Mouse (Mus musculus) midbrain, embryonic 13.5 days (tissue): Measurements from ENCODE around the gene Acaca. TPM values are rescaled to one million over a fixed set of nuclear protein-coding genes. Genes with fewer than 3 reads are reported as not detected.

Source experiments
- ATAC-seq: fragments of 200-750 bp; cut with Nextera tagmentation; 2 replicates; pipeline ENCODE4 v1.8.0; 2017; ENCODE audit warnings: mild to moderate bottlenecking, moderate TSS enrichment, moderate library complexity
- H3K27ac ChIP-seq: fragments of 300-500 bp; sonication (generic); 2 replicates; pipeline ENCODE4 v1.5.1; 2015; ENCODE audit warnings: inconsistent platforms, mild to moderate bottlenecking, moderate library complexity
- H3K27me3 ChIP-seq: fragments of 300-500 bp; sonication (generic); 2 replicates; pipeline ENCODE4 v1.6.1; 2015; ENCODE audit warnings: mild to moderate bottlenecking, inconsistent platforms
- H3K36me3 ChIP-seq: fragments of 300-500 bp; sonication (generic); 2 replicates; pipeline ENCODE4 v1.6.1; 2015; ENCODE audit warnings: mild to moderate bottlenecking, inconsistent platforms
- H3K4me1 ChIP-seq: fragments of 300-500 bp; sonication (generic); replicated peaks from 2 replicates; pipeline ENCODE4 v1.6.1; 2015; ENCODE audit warnings: inconsistent platforms
- H3K4me2 ChIP-seq: fragments of 300-500 bp; sonication (generic); replicated peaks from 2 replicates; pipeline ENCODE4 v1.6.1; 2015; ENCODE audit warnings: moderate library complexity, mild to moderate bottlenecking, inconsistent platforms
- H3K4me3 ChIP-seq: fragments of 300-500 bp; sonication (generic); replicated peaks from 2 replicates; pipeline ENCODE4 v1.5.1; 2015; ENCODE audit warnings: mild to moderate bottlenecking, inconsistent platforms
- H3K9ac ChIP-seq: fragments of 300-500 bp; sonication (generic); replicated peaks from 2 replicates; pipeline ENCODE4 v1.6.1; 2015; ENCODE audit warnings: mild to moderate bottlenecking, inconsistent platforms
- H3K9me3 ChIP-seq: fragments of 300-500 bp; sonication (generic); 2 replicates; pipeline ENCODE4 v1.6.1; 2016; ENCODE audit warnings: mild to moderate bottlenecking, inconsistent platforms
- WGBS: fragments of 180-500 bp; shearing (Covaris S2); methylation state at CpG from one replicate; pipeline ENCODE4 v1.1.7; 2015; 5-methylcytosine and 5-hydroxymethylcytosine counted together
- polyA plus RNA-seq: library from polyadenylated mRNA; unstranded; fragments of >200 nt; fragmentation: Nextera tagmentation; extraction: Ambion mirVana; gene quantifications from 2 replicates; pipeline ENCODE4 v1.2.1, GENCODE M21; 2015

Acaca gene
- polyA plus RNA-seq, 1 experiment from 2014 or later, result 28.3 TPM

GRCm38 (mm10) chr11:84268068-84268467 is 138.6 kb downstream of the Acaca start:
- Histone ChIP-seq H3K4me2 (no peak overlapping the region), H3K4me3 (no peak overlapping the region), H3K4me1 (peaks cover 20% of the 10 kb centered on the region), H3K9me3 (no peaks in the 10 kb centered on the region), H3K36me3 (peaks cover 19% of the 10 kb centered on the region), H3K27ac (no peak overlapping the region), H3K9ac (no peak overlapping the region), H3K27me3 (no peaks in the 10 kb centered on the region)
- no peak for ATAC-seq

- H3K9me3 ChIP-seq, result no peaks in the 10 kb centered on the region
- H3K4me1 ChIP-seq, result peaks cover 20% of the 10 kb centered on the region
- no peaks in the 10 kb centered on the region for H3K27me3 ChIP-seq
- peaks cover 17% of the 10 kb centered on the region for H3K36me3 ChIP-seq
- no peak overlapping the region for H3K9ac ChIP-seq
- WGBS, result 56% methylated on average over 3 of the region's 3 CpGs
- peak overlapping the region; percentile 84; the same call in 1 of the 2 replicates for H3K27ac ChIP-seq
- no peak overlapping the region for H3K4me3 ChIP-seq
- ATAC-seq, result no peak
- no peak overlapping the region for H3K4me2 ChIP-seq
Measured at GRCm38 (mm10) chr11:84270511-84270910, 141.0 kb downstream of the Acaca start.

GRCm38 (mm10) chr11:84271948-84272347 is 142.5 kb downstream of the Acaca start:
- 26% methylated on average over 10 of the region's 10 CpGs for WGBS

GRCm38 (mm10) chr11:84272574-84272973 is 143.1 kb downstream of the Acaca start:
- peak overlapping the region; percentile 84 for H3K27ac ChIP-seq
- no peak for ATAC-seq
- no peaks in the 10 kb centered on the region for H3K27me3 ChIP-seq
- peaks cover 32% of the 10 kb centered on the region for H3K4me1 ChIP-seq
- 56% methylated on average over 3 of the region's 3 CpGs for WGBS
- H3K36me3 ChIP-seq, result peaks cover 10% of the 10 kb centered on the region
- H3K9me3 ChIP-seq, result no peaks in the 10 kb centered on the region
- H3K4me3 ChIP-seq, result no peak overlapping the region
- no peak overlapping the region for H3K9ac ChIP-seq
- no peak overlapping the region for H3K4me2 ChIP-seq

More at GRCm38 (mm10) chr11:84271948-84272347, 142.5 kb downstream of the Acaca start:
- Histone ChIP-seq H3K36me3 (peaks cover 14% of the 10 kb centered on the region), H3K4me1 (peaks cover 26% of the 10 kb centered on the region), H3K27me3 (no peaks in the 10 kb centered on the region), H3K9ac (no peak overlapping the region), H3K4me2 (no peak overlapping the region), H3K9me3 (no peaks in the 10 kb centered on the region), H3K4me3 (no peak overlapping the region), H3K27ac (peak overlapping the region; percentile 84)
- peak; percentile 73 for ATAC-seq

- Histone ChIP-seq H3K36me3 (peaks cover 5% of the 10 kb centered on the region), H3K9ac (no peak overlapping the region; the same call in 1 of the 2 replicates), H3K9me3 (no peaks in the 10 kb centered on the region), H3K4me1 (peaks cover 30% of the 10 kb centered on the region), H3K4me3 (no peak overlapping the region), H3K4me2 (no peak overlapping the region), H3K27ac (peak overlapping the region; percentile 68), H3K27me3 (no peaks in the 10 kb centered on the region)
- no peak for ATAC-seq
- 4% methylated on average over 5 of the region's 5 CpGs for WGBS
Measured at GRCm38 (mm10) chr11:84276979-84277378, 147.5 kb downstream of the Acaca start.

- H3K27me3 ChIP-seq, result no peaks in the 10 kb centered on the region
- no peaks in the 10 kb centered on the region for H3K9me3 ChIP-seq
- H3K4me1 ChIP-seq, result peaks cover 36% of the 10 kb centered on the region
- H3K36me3 ChIP-seq, result 0 out of 2 replicates have a peak, but pooled peaks cover 5% of the 10 kb centered on the region
- WGBS, result 44% methylated on average over 5 of the region's 5 CpGs
- ATAC-seq, result no peak
- H3K4me2 ChIP-seq, result no peak overlapping the region
- H3K27ac ChIP-seq, result peak overlapping the region; percentile 75
- H3K4me3 ChIP-seq, result no peak overlapping the region
- 0 out of 2 replicates have a peak overlapping the region, but pooled peaks have one; percentile 1 for H3K9ac ChIP-seq
Measured at GRCm38 (mm10) chr11:84281280-84281679, 151.8 kb downstream of the Acaca start.

- Histone ChIP-seq H3K9ac (peak overlapping the region; percentile 41; the same call in 1 of the 2 replicates), H3K9me3 (no peaks in the 10 kb centered on the region), H3K27ac (peak overlapping the region; percentile 90), H3K27me3 (no peaks in the 10 kb centered on the region), H3K4me1 (peaks cover 27% of the 10 kb centered on the region), H3K36me3 (0 out of 2 replicates have a peak, but pooled peaks cover 5% of the 10 kb centered on the region), H3K4me2 (no peak overlapping the region), H3K4me3 (no peak overlapping the region)
- ATAC-seq, result peak; percentile 86
- 36% methylated on average over 7 of the region's 7 CpGs for WGBS
Measured at GRCm38 (mm10) chr11:84282944-84283703, 153.7 kb downstream of the Acaca start.

GRCm38 (mm10) chr11:84290781-84291180 is 161.3 kb downstream of the Acaca start:
- H3K36me3 ChIP-seq, result 0 out of 2 replicates have a peak, but pooled peaks cover 5% of the 10 kb centered on the region
- no peak overlapping the region for H3K9ac ChIP-seq
- no peaks in the 10 kb centered on the region for H3K27me3 ChIP-seq
- no peak for ATAC-seq
- WGBS, result 80% methylated on average over 3 of the region's 3 CpGs
- H3K4me3 ChIP-seq, result no peak overlapping the region
- H3K27ac ChIP-seq, result no peak overlapping the region
- peaks cover 9% of the 10 kb centered on the region for H3K4me1 ChIP-seq
- H3K4me2 ChIP-seq, result no peak overlapping the region
- H3K9me3 ChIP-seq, result no peaks in the 10 kb centered on the region

- H3K36me3 ChIP-seq, result 0 out of 2 replicates have a peak, but pooled peaks cover 6% of the 10 kb centered on the region
- H3K4me2 ChIP-seq, result no peak overlapping the region
- H3K27ac ChIP-seq, result 0 out of 2 replicates have a peak overlapping the region, but pooled peaks have one; percentile 30
- no peaks in the 10 kb centered on the region for H3K9me3 ChIP-seq
- no peak overlapping the region for H3K9ac ChIP-seq
- H3K4me1 ChIP-seq, result no peaks in the 10 kb centered on the region
- H3K27me3 ChIP-seq, result no peaks in the 10 kb centered on the region
- WGBS, result 80% methylated on average over 3 of the region's 3 CpGs
- H3K4me3 ChIP-seq, result no peak overlapping the region
- no peak for ATAC-seq
Measured at GRCm38 (mm10) chr11:84292532-84292931, 163.1 kb downstream of the Acaca start.

GRCm38 (mm10) chr11:84293288-84293687 is 163.8 kb downstream of the Acaca start:
- Histone ChIP-seq H3K27ac (no peak overlapping the region), H3K36me3 (0 out of 2 replicates have a peak, but pooled peaks cover 6% of the 10 kb centered on the region), H3K9me3 (no peaks in the 10 kb centered on the region), H3K4me3 (no peak overlapping the region), H3K4me2 (no peak overlapping the region), H3K27me3 (no peaks in the 10 kb centered on the region), H3K9ac (no peak overlapping the region), H3K4me1 (no peaks in the 10 kb centered on the region)
- WGBS, result 48% methylated on average over 3 of the region's 3 CpGs
- ATAC-seq, result peak; percentile 67; the same call in 1 of the 2 replicates

- H3K9ac ChIP-seq, result no peak overlapping the region
- no peaks in the 10 kb centered on the region for H3K9me3 ChIP-seq
- 91% methylated on average over 2 of the region's 2 CpGs for WGBS
- H3K4me2 ChIP-seq, result no peak overlapping the region
- no peaks in the 10 kb centered on the region for H3K27me3 ChIP-seq
- ATAC-seq, result no peak
- H3K36me3 ChIP-seq, result peaks cover 11% of the 10 kb centered on the region
- no peaks in the 10 kb centered on the region for H3K4me1 ChIP-seq
- no peak overlapping the region for H3K27ac ChIP-seq
- no peak overlapping the region for H3K4me3 ChIP-seq
Measured at GRCm38 (mm10) chr11:84296337-84296736, 166.9 kb downstream of the Acaca start.

GRCm38 (mm10) chr11:84305474-84305873 is 176.0 kb downstream of the Acaca start:
- 87% methylated on average over 1 of the region's 1 CpGs for WGBS
- no peak for ATAC-seq
- no peaks in the 10 kb centered on the region for H3K27me3 ChIP-seq
- H3K36me3 ChIP-seq, result peaks cover 18% of the 10 kb centered on the region
- no peak overlapping the region for H3K4me2 ChIP-seq
- no peaks in the 10 kb centered on the region for H3K4me1 ChIP-seq
- no peak overlapping the region for H3K4me3 ChIP-seq
- H3K9ac ChIP-seq, result no peak overlapping the region
- no peak overlapping the region for H3K27ac ChIP-seq
- H3K9me3 ChIP-seq, result no peaks in the 10 kb centered on the region
